Mouse (Mus musculus) G1E (cell line): ENCODE results near the gene Rnf103. TPM values are rescaled to one million over a fixed set of nuclear protein-coding genes. Genes with fewer than 3 reads are reported as not detected.

Experiments
- ATAC-seq: 2 replicates; pipeline ENCODE4 v1.8.0; 2016; ENCODE audit warnings: mild to moderate bottlenecking; ENCODE audit not compliant: insufficient number of reproducible peaks, poor library complexity, low FRiP score, severe bottlenecking; ENCODE audit errors: extremely low read depth
- DNase-seq: peaks from one replicate; pipeline ENCODE4 v3.0.0; 2012; ENCODE audit warnings: low spot score
- H3K27me3 ChIP-seq: 2 replicates; pipeline ENCODE4 v1.6.1; 2012; ENCODE audit warnings: mild to moderate bottlenecking, low read length, inconsistent platforms; ENCODE audit not compliant: insufficient read depth
- H3K36me3 ChIP-seq: replicated peaks from 2 replicates; pipeline ENCODE3; 2012; ENCODE audit warnings: mild to moderate bottlenecking, inconsistent platforms
- H3K4me1 ChIP-seq: 2 replicates; pipeline ENCODE4 v1.6.1; 2012; ENCODE audit warnings: low read depth, low read length, inconsistent platforms, mixed read lengths; ENCODE audit not compliant: insufficient read depth
- H3K4me3 ChIP-seq: 2 replicates; pipeline ENCODE4 v1.5.1; 2012; ENCODE audit warnings: low read depth, mild to moderate bottlenecking, inconsistent platforms, low read length, moderate library complexity, mixed read lengths
- H3K9me3 ChIP-seq: replicated peaks from 2 replicates; pipeline ENCODE4 v1.6.1; 2012; ENCODE audit warnings: inconsistent platforms
- CTCF ChIP-seq: IDR thresholded peaks from 2 replicates; pipeline ENCODE4 v1.5.1; 2012; ENCODE audit warnings: low read depth, low read length, inconsistent platforms, mixed read lengths
- GATA1 ChIP-seq: IDR thresholded peaks from 2 replicates; pipeline ENCODE4 v1.6.1; 2012; ENCODE audit warnings: borderline replicate concordance, low read length, inconsistent platforms, mixed read lengths
- GATA2 ChIP-seq: IDR thresholded peaks from 2 replicates; pipeline ENCODE4 v1.6.1; 2012; ENCODE audit warnings: low read depth, low read length, inconsistent platforms, borderline replicate concordance
- POLR2AphosphoS5 ChIP-seq: IDR thresholded peaks from 2 replicates; pipeline ENCODE4 v1.6.1; 2012; ENCODE audit warnings: low read depth, low read length, inconsistent platforms; ENCODE audit not compliant: insufficient replicate concordance
- TAL1 ChIP-seq: conservative IDR thresholded peaks from 2 replicates; pipeline ENCODE4 v1.6.1; 2012; ENCODE audit warnings: low read depth, low read length, inconsistent platforms, mixed read lengths
- polyA plus RNA-seq: library from polyadenylated mRNA; stranded (reverse); fragments of >175 nt; gene quantifications from 2 replicates; pipeline ENCODE4 v1.2.3, GENCODE M21; 2012
- total RNA-seq, 2 experiments: library from RNA; stranded (forward) in 1 of 2; stranded (reverse) in 1 of 2; fragments of 200-1000 nt in 1 of 2; fragments of >200 nt in 1 of 2; fragmentation: Nextera tagmentation in 1 of 2; gene quantifications; 2 replicates each; pipeline ENCODE4 v1.2.3; 2014 to 2017

Gene Rnf103
- total and polyA plus RNA-seq, 3 experiments: 7.3 to 18.3 (median 14.2) TPM

DNA sequence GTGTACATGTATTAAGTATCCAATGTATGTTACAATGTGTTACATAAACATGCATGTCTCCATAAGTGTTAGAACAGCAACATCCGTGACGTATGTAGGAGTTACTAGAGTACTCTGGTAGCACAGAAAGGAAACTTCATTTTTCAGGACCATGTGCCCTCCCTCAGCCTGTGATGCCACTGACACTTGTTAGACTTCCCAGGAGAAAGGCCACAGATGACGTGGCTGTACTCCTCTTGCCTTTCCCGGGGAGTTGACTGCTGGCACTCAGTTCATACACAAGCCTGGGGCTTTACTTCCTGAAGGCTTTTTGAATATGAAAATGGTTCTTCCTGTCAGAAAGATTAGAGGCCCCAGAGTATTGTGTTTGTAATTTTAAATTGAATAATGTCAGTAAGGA, 10.4 kb downstream of the Rnf103 start:
- no peaks in the 10 kb centered on the region for H3K27me3 ChIP-seq
- DNase-seq (no peak), ATAC-seq (no peak)
- no peaks in the 10 kb centered on the region for H3K9me3 ChIP-seq
- H3K4me1 ChIP-seq: no peaks in the 10 kb centered on the region
- TF ChIP-seq POLR2AphosphoS5 (no peak), TAL1 (no peak), CTCF (no peak), GATA1 (no peak), GATA2 (no peak)
- peaks cover 27% of the 10 kb centered on the region for H3K36me3 ChIP-seq
- no peak overlapping the region for H3K4me3 ChIP-seq

- H3K36me3 ChIP-seq: peaks cover 32% of the 10 kb centered on the region
- no peak for TF ChIP-seq GATA2
- no peak for TF ChIP-seq GATA1
- TF ChIP-seq TAL1: no peak
- TF ChIP-seq POLR2AphosphoS5: no peak
- no peak for TF ChIP-seq CTCF
- no peak for ATAC-seq
- no peak for DNase-seq
- H3K4me3 ChIP-seq: no peak overlapping the region
- H3K27me3 ChIP-seq: no peaks in the 10 kb centered on the region
- no peaks in the 10 kb centered on the region for H3K4me1 ChIP-seq
- H3K9me3 ChIP-seq: no peaks in the 10 kb centered on the region
These were observed 12.0 kb downstream of the Rnf103 start for GRCm38 (mm10) chr6:71505671-71506070.

DNA sequence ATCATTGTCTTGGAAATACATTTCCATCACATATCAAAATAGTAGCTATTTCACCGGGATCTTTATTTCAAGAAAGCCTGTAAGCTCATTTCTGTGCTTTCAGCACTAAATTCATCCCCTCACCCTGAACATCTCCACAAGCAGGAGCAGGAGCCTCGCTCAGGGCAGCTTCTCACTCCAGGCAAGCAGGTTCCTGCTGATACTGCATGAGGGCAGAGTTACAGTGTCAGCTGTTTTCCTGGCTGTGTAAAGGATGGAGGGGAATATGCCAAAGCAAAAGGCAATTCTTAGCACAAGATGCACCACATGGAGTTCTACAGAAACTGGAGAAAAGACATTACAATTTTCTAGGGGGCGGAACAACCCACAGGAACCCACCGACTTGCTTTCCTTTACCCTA, 25.8 kb downstream of the Rnf103 start:
- ATAC-seq: no peak
- TF ChIP-seq POLR2AphosphoS5: no peak
- no peak for TF ChIP-seq CTCF
- TF ChIP-seq GATA2: no peak
- TF ChIP-seq GATA1: no peak
- TF ChIP-seq TAL1: no peak

DNA sequence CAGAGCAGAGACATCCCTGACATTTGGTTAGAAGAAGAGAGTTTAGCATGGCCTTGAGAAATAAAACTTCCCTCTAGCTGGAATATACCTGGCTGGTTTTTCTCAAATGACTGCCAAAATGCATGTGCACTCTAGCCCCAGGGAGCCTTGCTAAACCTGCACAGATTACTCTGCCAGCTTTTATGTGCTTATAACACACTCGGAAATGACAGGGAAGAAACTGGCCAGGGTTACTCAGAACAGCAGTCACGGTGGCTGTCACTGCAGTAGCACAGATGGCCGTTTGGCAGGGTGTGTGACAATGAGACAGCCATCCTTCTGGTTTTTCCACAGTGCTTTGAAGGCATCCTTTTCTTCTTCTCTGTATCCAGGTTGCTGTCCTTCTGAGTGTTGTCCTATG, 31.9 kb downstream of the Rnf103 start:
- Histone ChIP-seq H3K36me3 (no peaks in the 10 kb centered on the region), H3K27me3 (peaks cover 15% of the 10 kb centered on the region), H3K4me3 (no peak overlapping the region), H3K4me1 (no peaks in the 10 kb centered on the region), H3K9me3 (no peaks in the 10 kb centered on the region)
- ATAC-seq: no peak
- TF ChIP-seq CTCF (no peak), GATA1 (no peak), POLR2AphosphoS5 (no peak), TAL1 (no peak), GATA2 (no peak)
- DNase-seq: no peak

More for the DNA sequence above, 25.8 kb downstream of the Rnf103 start:
- DNase-seq: no peak
- H3K36me3 ChIP-seq: no peaks in the 10 kb centered on the region
- H3K27me3 ChIP-seq: peaks cover 3% of the 10 kb centered on the region; the same call in 1 of the 2 replicates
- no peaks in the 10 kb centered on the region for H3K4me1 ChIP-seq
- no peak overlapping the region for H3K4me3 ChIP-seq
- H3K9me3 ChIP-seq: no peaks in the 10 kb centered on the region

- H3K4me1 ChIP-seq: no peaks in the 10 kb centered on the region
- no peak overlapping the region; the same call in 1 of the 2 replicates for H3K4me3 ChIP-seq
- DNase-seq: no peak
- no peaks in the 10 kb centered on the region for H3K36me3 ChIP-seq
- no peaks in the 10 kb centered on the region for H3K9me3 ChIP-seq
- H3K27me3 ChIP-seq: peaks cover 18% of the 10 kb centered on the region
- no peak for ATAC-seq
- no peak for TF ChIP-seq GATA2
- no peak for TF ChIP-seq TAL1
- TF ChIP-seq POLR2AphosphoS5: no peak
- TF ChIP-seq CTCF: no peak
- TF ChIP-seq GATA1: no peak
These were observed 33.4 kb downstream of the Rnf103 start for GRCm38 (mm10) chr6:71527056-71527455.

DNA sequence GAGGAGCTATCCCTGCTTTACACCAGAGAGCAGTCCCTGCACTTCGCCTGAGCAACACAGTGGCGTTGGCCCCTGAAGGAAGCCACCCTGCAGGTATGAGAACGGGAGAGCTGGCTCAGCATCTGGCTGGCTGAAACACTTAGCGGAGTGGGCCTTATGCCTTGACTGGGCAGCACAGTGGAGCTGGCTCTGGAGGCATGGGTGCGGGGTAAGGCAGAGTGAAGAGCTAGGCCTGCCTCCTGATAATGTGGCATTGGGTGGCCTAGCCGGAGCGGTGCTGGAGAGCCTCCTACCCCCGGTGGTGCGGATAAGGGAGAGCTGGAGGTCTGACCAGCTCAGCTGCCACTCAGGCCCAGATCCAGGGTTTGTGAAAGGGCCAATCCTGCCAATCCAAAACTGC, 34.1 kb downstream of the Rnf103 start:
- no peak for TF ChIP-seq GATA2
- no peak for TF ChIP-seq TAL1
- TF ChIP-seq POLR2AphosphoS5: no peak
- TF ChIP-seq CTCF: no peak
- no peak for TF ChIP-seq GATA1
- no peak for ATAC-seq
- Histone ChIP-seq H3K4me3 (no peak overlapping the region), H3K4me1 (no peaks in the 10 kb centered on the region), H3K36me3 (no peaks in the 10 kb centered on the region), H3K9me3 (no peaks in the 10 kb centered on the region), H3K27me3 (peaks cover 22% of the 10 kb centered on the region)
- no peak for DNase-seq
